Mouse (Mus musculus) bone marrow, adult 2 months (tissue): ENCODE measurements around the gene Wars. TPM values are rescaled to one million over a fixed set of nuclear protein-coding genes. Genes with fewer than 3 reads are reported as not detected.

ENCODE experiments used
- H3K27ac ChIP-seq: fragments of 200-500 bp; 2 replicates; pipeline ENCODE4 v1.5.1; 2012; ENCODE audit warnings: low read depth, mild to moderate bottlenecking, control low read depth, inconsistent platforms, low read length; ENCODE audit not compliant: control insufficient read depth, poor library complexity, insufficient read depth
- H3K4me1 ChIP-seq: fragments of 200-500 bp; 2 replicates; pipeline ENCODE4 v1.6.1; 2011; ENCODE audit warnings: low read length; ENCODE audit not compliant: control insufficient read depth, insufficient read depth
- H3K4me3 ChIP-seq: fragments of 200-500 bp; replicated peaks from 2 replicates; pipeline ENCODE3; 2011; ENCODE audit warnings: mild to moderate bottlenecking, low read depth, low read length, control low read depth; ENCODE audit not compliant: control insufficient read depth
- CTCF ChIP-seq: fragments of 200-500 bp; IDR thresholded peaks from 2 replicates; pipeline ENCODE4 v1.5.1; 2011; ENCODE audit warnings: low read length, control low read depth; ENCODE audit not compliant: control insufficient read depth, insufficient read depth
- POLR2A ChIP-seq: fragments of 200-500 bp; IDR thresholded peaks from 2 replicates; pipeline ENCODE4 v1.6.1; 2011; ENCODE audit warnings: low read depth, mild to moderate bottlenecking, control low read depth, low read length, borderline replicate concordance; ENCODE audit not compliant: control insufficient read depth
- WGBS: fragments of 180-500 bp; shearing (Covaris S2); methylation state at CpG from one replicate; pipeline ENCODE4 v1.1.7; 2018; 5-methylcytosine and 5-hydroxymethylcytosine counted together
- polyA plus RNA-seq: library from polyadenylated mRNA; stranded (reverse); fragments of >200 nt; gene quantifications from 2 replicates; pipeline ENCODE4 v1.2.4, GENCODE M21; 2011; ENCODE audit warnings: low replicate concordance; ENCODE audit not compliant: missing spikeins, insufficient read depth, insufficient read length

The Wars gene
- polyA plus RNA-seq, 1 experiment, result 14.6 TPM

DNA sequence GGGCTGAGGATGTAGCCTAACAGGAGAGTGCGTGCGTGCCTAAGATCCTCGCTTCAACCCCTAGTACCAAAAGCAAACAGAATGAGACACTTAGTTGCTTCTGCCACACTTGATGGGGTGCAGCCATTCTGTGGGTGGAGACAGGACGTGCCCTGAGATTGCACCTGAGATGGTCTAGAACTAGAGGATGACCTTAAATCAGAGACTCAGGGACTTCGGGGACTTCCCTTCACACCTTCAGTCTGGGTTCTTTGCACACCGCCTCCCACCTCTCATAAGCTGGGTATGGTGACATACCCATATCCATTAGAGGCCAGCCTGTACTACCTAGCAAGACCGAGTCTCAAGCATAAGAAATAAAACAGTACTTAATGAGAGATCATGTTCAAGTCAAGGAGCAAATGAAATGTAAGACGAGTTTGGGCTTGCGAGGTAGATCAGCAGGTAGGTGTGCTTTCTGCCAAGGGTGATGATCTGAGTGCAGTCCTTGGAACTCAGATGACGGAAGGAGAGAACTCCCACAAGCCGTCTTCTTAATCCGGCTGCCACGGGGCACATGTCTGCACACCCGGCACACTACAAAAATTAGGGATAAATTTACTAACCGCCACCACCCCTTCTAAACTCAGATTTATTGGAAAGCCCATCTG lies 69.6 kb downstream of the Wars start:
- Histone ChIP-seq H3K4me1 (no peaks in the 10 kb centered on the region), H3K27ac (no peak overlapping the region), H3K4me3 (no peak overlapping the region)
- TF ChIP-seq POLR2A (no peak), CTCF (no peak)
- 87% methylated on average over 15 of the region's 15 CpGs for WGBS

DNA sequence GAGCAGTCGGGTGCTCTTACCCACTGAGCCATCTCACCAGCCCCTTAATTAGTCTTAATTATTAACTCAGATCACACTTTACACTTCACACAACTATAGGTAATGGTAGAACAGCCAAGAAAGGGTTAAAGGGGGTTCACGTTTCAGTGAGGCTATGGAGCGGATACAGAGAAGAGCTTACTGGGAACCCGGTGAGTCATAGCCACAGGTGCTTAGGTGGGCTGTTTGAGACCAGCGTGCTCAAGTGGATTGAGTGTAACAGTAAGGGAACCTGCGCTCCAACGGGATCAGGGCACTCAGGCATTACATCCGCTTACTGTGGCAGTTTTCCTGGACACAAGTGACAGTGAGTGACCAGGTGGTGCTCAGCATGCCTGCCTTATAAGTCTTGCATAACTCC lies 70.9 kb downstream of the Wars start:
- no peak overlapping the region for H3K4me3 ChIP-seq
- H3K27ac ChIP-seq, result no peak overlapping the region
- no peaks in the 10 kb centered on the region for H3K4me1 ChIP-seq
- no peak for TF ChIP-seq POLR2A
- TF ChIP-seq CTCF, result no peak
- WGBS, result 83% methylated on average over 8 of the region's 8 CpGs

GRCm38 (mm10) chr12:108820461-108820860 lies 73.5 kb downstream of the Wars start:
- 90% methylated on average over 4 of the region's 4 CpGs for WGBS
- Histone ChIP-seq H3K4me1 (no peaks in the 10 kb centered on the region), H3K4me3 (no peak overlapping the region), H3K27ac (no peak overlapping the region)
- TF ChIP-seq POLR2A, result no peak

DNA sequence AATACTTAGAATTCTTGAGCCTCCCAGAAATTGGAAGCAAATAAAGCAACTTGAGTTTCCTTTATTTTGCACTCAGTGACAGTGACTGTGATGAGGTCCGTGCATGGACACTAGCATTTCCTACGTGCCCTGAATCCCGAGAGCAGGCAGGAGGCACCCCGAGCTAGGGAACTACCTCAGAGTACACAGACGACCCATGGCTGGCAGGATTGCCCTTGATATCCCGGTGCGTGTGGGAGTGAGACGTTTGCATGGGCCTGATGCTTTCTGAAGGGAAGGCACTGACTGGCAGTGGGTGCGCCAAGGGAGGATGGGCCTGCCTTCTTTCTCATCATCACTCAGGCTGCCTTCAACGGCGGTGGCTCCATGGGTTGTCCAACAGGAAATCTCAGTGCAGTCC lies 77.4 kb downstream of the Wars start:
- Histone ChIP-seq H3K27ac (no peak overlapping the region), H3K4me3 (no peak overlapping the region), H3K4me1 (no peaks in the 10 kb centered on the region)
- WGBS, result 93% methylated on average over 11 of the region's 11 CpGs
- TF ChIP-seq POLR2A (no peak), CTCF (no peak)

DNA sequence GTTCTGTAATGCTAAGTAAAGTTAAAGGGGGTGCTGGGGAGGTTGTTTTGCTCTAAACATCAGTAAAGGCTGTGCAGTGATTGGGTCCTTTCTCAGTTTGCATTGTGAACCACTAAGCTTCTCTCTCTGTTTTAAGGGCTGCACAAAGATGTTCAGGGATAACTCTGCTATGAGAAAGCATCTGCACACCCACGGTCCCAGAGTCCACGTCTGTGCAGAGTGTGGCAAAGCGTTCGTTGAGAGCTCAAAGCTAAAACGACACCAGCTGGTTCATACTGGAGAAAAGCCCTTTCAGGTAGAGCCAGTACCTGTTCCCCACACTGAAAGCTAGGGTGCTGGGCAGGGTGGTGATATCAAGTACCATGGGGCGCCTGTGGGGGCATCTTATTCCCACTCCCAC lies 79.5 kb downstream of the Wars start:
- Histone ChIP-seq H3K4me3 (no peak overlapping the region), H3K4me1 (no peaks in the 10 kb centered on the region), H3K27ac (no peak overlapping the region)
- TF ChIP-seq CTCF, result no peak
- TF ChIP-seq POLR2A, result no peak
- WGBS, result 88% methylated on average over 6 of the region's 6 CpGs

GRCm38 (mm10) chr12:108812463-108812862 lies 81.5 kb downstream of the Wars start:
- TF ChIP-seq CTCF (no peak), POLR2A (no peak)
- Histone ChIP-seq H3K4me3 (no peak overlapping the region), H3K4me1 (no peaks in the 10 kb centered on the region), H3K27ac (no peak overlapping the region)
- WGBS, result 78% methylated on average over 6 of the region's 6 CpGs

DNA sequence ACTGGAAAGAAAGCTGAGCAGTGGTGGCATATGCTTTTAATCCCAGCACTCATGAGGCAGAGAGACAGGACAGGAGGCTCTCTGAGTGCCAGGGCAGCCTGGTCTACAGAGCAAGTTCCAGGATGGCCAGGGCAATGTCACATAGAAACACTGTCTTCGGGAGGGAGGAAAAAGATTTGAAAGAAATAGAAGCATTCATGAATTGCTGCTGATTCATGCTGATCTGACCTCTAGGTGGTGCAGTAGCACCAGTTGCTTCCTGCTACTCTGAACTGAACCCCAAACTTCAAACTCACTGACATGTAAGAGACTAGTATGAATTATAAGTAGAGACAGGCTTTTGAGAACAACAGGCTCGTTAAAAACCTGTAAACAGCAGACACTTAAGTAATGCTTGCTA lies 82.8 kb downstream of the Wars start:
- 9% methylated on average over 2 of the region's 2 CpGs for WGBS
- Histone ChIP-seq H3K4me1 (no peaks in the 10 kb centered on the region), H3K27ac (no peak overlapping the region), H3K4me3 (no peak overlapping the region)
- 0 out of 2 replicates have a peak, but pooled peaks have one; percentile 6 for TF ChIP-seq CTCF
- TF ChIP-seq POLR2A, result no peak

GRCm38 (mm10) chr12:108810309-108810708 lies 83.7 kb downstream of the Wars start:
- no peak overlapping the region for H3K4me3 ChIP-seq
- no peak overlapping the region for H3K27ac ChIP-seq
- TF ChIP-seq POLR2A, result no peak
- TF ChIP-seq CTCF, result no peak
- WGBS, result 63% methylated on average over 7 of the region's 7 CpGs
- H3K4me1 ChIP-seq, result no peaks in the 10 kb centered on the region

Other genes with a start within 250 kb of the Wars start
- not detected in 2 replicates for gene Degs2, start 191.9 kb downstream of the Wars start, polyA plus RNA-seq
- gene Yy1, start 101.2 kb downstream of the Wars start, polyA plus RNA-seq, result 16.3 and 35.4 TPM in 2 replicates
- 1.1 and 2.5 TPM in 2 replicates for gene Slc25a29, start 58.3 kb downstream of the Wars start, polyA plus RNA-seq
- gene Slc25a47, start 58.1 kb downstream of the Wars start, polyA plus RNA-seq, result 2.7 and 7.1 TPM in 2 replicates
- 3.5 and 3.7 TPM in 2 replicates for gene Wdr25, start 543 bp downstream of the Wars start, polyA plus RNA-seq
- gene Begain, start 174.0 kb upstream of the Wars start, polyA plus RNA-seq, result 1.3 TPM in 1 of 2 replicates, not detected in the other